Mouse (Mus musculus): Measurements from ENCODE around the gene Gale.
A peak's percentile ranks its signal among the peaks of the same experiment; 100 is the strongest.

The Gale gene

GRCm38 (mm10) chr4:135963457-135964193, at the start of gene Gale:
Gene Gale (plus strand): TSS chr4:135963727.
- peak; percentile 99 for DNase-seq (ENCODE audit: low read depth)

GRCm38 (mm10) chr4:135918635-135919279, 44.8 kb upstream of the Gale start:
- peak; percentile 81 for DNase-seq (ENCODE audit: low read depth)

- no peak for DNase-seq (ENCODE audit: low read depth)
These were observed 44.3 kb upstream of the Gale start for GRCm38 (mm10) chr4:135919280-135919639.

GRCm38 (mm10) chr4:135920304-135921241, 43.0 kb upstream of the Gale start, which contains the start of gene Fuca1:
Gene Fuca1 (plus strand): TSS chr4:135920735.
- peak; percentile 97 for DNase-seq (ENCODE audit: low read depth)

- peak; percentile 36 for DNase-seq (ENCODE audit: low read depth)
These were observed 42.0 kb upstream of the Gale start for GRCm38 (mm10) chr4:135921257-135922120.

GRCm38 (mm10) chr4:135922190-135922589, 41.3 kb upstream of the Gale start:
- peak; percentile 35 for DNase-seq (ENCODE audit: low read depth)

- no peak for DNase-seq (ENCODE audit: low read depth)
These were observed 39.1 kb upstream of the Gale start for GRCm38 (mm10) chr4:135924418-135924817.

- DNase-seq (ENCODE audit: low read depth) = no peak
These were observed 38.2 kb upstream of the Gale start for GRCm38 (mm10) chr4:135925341-135925740.

- DNase-seq (ENCODE audit: low read depth) = no peak
These were observed 37.2 kb upstream of the Gale start for GRCm38 (mm10) chr4:135926195-135926808.

GRCm38 (mm10) chr4:135926861-135927260, 36.7 kb upstream of the Gale start:
- DNase-seq (ENCODE audit: low read depth) = no peak

GRCm38 (mm10) chr4:135928376-135928775, 35.2 kb upstream of the Gale start:
- no peak for DNase-seq (ENCODE audit: low read depth)

- no peak for DNase-seq (ENCODE audit: low read depth)
These were observed 34.1 kb upstream of the Gale start for GRCm38 (mm10) chr4:135929405-135929804.

GRCm38 (mm10) chr4:135929828-135930227, 33.7 kb upstream of the Gale start:
- no peak for DNase-seq (ENCODE audit: low read depth)

- no peak for DNase-seq (ENCODE audit: low read depth)
These were observed 33.3 kb upstream of the Gale start for GRCm38 (mm10) chr4:135930239-135930638.

- DNase-seq (ENCODE audit: low read depth) = peak; percentile 70
These were observed 31.7 kb upstream of the Gale start for GRCm38 (mm10) chr4:135931832-135932231.

- no peak for DNase-seq (ENCODE audit: low read depth)
These were observed 28.6 kb upstream of the Gale start for GRCm38 (mm10) chr4:135934708-135935500.

GRCm38 (mm10) chr4:135935502-135935901, 28.0 kb upstream of the Gale start:
- DNase-seq (ENCODE audit: low read depth) = no peak

GRCm38 (mm10) chr4:135938858-135939257, 24.7 kb upstream of the Gale start:
- no peak for DNase-seq (ENCODE audit: low read depth)

- peak; percentile 55 for DNase-seq (ENCODE audit: low read depth)
These were observed 22.5 kb upstream of the Gale start for GRCm38 (mm10) chr4:135941026-135941425.

- DNase-seq (ENCODE audit: low read depth) = peak; percentile 52
These were observed 21.3 kb upstream of the Gale start for GRCm38 (mm10) chr4:135942193-135942592.

Data from 416B (cell line).